Mouse (Mus musculus) CD4-positive, CD25-positive, alpha-beta regulatory T cell, adult 2 months (primary cell): ENCODE data around the gene Gck.
"Not testable (repeated sequence)": the region's sequence is repeated elsewhere in the genome, so short reads cannot be mapped to it uniquely, and the experiment has no call there.

Experiments
- DNase-seq: peaks from one replicate; pipeline ENCODE4 v3.0.0-alpha.2; 2012; ENCODE audit warnings: low read depth, low spot score

The Gck gene

DNA sequence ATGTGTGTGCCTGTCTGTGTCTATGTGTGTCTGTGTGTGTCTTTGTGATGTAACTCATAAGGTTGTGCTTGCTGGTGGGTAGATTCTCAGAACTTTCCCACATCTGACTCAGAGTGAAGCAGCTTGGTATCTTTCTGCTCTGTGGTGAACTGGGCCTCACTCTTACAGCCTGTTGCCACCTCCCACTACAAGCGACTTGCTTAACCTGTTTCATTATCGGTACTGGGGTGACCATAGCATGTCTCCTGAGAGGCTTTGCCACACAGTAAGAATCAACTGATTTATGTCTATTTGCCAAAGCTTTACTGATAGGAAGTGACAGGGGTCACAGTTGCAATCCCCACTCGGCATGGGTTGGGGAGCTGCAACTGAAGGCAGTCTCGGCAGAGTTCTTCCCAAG is 41.2 kb downstream of the Gck start:
- DNase-seq: no peak

DNA sequence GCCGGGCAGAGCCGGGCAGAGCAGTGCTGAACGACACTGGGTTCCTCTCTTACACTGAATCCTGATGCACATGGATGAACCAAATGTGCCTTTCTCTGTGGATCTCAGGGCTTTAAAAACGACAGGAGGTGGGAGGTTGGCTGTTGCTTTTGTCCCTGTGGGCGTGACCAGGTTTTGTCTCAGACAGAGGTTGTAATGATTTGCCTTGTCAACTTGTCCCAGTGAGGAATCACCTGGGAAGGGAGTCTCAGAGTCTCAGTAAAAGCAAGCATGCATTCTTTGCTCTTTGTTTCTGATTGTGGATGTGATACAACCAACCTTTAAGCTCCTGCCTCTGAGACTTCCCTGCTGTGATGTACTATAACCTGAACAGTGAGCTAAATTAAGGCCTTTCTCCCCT is 42.8 kb downstream of the Gck start:
- DNase-seq: no peak

DNA sequence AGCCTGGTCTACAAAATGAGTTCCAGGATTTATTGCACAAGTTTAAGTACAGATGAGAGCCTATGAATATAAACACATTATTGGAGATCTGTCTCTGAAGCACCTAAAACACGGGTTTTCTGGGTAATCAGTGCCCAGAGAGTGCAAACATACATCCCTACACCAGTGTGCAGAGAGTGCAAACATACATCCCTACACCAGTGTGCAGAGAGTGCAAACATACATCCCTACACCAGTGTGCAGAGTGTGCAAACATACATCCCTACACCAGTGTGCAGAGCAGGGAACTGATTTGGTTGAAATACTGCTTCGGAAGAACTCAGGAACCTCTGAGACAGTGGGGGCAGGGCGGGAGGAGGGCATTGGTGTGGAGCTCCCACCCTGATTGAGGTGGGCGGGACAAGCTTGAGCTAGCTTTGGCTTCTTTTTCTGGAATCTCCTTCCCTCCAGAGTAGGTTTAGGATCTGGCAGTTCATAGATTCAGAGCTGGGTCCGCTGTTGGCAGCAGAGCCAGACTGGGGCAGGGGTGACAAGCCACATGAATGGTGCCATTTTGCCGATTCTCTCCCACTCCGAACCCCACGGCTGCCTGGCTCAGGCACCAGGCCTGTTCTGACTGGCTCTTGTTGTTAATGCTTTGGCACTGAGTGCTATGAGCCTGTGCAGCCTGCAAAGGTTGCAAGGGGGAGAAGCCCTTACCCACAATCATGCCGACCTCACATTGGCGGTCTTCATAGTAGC is 43.9 kb downstream of the Gck start:
- DNase-seq: no peak

DNA sequence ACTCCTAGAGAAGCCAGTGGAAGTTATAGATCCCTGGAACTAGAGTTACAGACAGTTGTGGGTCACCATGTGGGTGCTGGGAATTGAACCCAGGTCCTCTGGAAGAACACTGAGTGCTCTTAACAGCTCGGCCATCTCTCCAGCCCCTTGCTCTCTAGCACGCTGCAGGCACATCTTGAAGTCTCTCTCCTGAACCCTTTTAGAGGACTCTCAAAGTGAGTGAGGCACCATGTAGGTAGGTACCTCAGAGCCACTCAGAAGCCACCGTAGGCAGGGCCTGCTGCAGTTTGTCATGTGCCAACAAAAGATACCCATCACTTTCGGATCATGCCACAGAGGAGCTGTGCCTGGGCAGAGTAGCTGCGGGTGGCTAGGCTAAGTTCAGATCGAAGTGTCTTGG is 45.0 kb downstream of the Gck start:
- no peak for DNase-seq

DNA sequence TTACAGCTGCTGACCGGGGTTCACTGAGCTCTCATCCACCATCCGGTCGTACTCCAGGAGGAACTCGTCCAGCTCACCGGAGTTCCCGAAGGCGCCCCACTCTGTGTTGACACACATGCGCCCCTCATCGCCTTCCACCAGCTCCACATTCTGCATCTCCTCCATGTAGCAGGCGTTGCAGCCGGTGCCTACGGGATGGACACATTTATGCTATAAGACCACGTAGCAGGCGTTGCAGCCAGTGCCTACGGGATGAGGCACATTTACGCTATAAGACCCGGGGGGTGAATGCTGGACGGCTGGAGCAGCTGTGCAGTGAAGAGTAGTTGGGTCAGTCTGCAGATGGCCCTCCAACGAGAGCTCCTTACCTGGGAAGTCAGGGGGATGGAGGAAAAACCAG is 45.5 kb downstream of the Gck start:
- no peak for DNase-seq

DNA sequence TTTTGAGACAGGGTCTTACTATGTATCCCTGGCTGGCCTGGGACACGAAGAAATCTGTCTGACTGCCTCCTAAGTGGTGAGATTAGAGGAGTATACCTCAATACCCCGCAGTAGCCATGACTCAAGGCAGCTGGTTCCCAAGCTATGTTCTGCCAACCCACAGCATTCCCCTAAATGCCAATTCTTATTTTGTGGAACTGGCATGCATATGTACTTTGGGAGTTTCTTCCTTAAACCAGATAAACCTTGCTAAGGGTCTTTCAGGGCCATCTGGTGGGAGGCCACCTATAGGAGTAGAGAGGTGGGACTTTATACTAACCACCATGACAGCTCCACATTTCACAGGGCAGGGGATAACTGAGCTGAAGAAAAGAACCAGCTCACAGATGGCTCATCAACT is 46.0 kb downstream of the Gck start:
- no peak for DNase-seq

DNA sequence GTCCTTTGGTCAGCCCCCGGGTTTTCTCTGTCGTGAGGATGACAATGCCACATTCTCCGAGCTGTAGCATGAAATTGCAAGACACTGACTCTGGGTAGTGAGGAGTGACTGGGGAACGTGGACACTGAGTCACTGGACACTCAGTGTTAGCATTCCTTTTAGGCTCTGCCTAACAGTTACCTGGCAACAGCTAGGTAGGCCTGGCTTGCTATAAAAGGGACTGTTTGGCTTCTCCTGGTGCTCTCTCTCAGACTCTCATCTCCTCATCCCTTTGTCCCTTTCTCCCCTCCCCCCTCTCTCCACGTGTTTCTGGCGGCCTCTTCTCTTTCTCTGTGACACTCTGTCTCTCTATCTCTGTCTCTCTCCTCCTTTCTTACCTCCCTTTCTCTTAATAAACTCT is 47.5 kb downstream of the Gck start:
- DNase-seq: no peak

DNA sequence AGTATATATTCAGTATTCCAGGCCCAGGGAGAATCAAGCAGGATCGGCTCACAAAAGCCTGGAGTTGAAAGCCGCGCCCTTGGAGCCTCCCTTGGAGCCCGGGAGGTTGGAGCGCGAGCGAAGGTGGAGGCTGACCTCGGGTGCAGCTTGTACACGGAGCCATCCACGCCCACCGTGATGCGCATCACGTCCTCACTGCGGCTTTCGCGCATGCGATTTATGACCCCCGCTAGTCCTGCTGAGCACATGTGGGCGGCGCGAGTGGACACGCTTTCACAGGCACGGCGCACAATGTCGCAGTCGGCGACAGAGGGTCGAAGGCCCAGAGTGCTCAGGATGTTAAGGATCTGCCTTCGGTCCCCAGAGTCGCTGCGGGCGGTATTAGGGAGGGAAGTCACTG is 47.9 kb downstream of the Gck start:
- peak; percentile 12 for DNase-seq

DNA sequence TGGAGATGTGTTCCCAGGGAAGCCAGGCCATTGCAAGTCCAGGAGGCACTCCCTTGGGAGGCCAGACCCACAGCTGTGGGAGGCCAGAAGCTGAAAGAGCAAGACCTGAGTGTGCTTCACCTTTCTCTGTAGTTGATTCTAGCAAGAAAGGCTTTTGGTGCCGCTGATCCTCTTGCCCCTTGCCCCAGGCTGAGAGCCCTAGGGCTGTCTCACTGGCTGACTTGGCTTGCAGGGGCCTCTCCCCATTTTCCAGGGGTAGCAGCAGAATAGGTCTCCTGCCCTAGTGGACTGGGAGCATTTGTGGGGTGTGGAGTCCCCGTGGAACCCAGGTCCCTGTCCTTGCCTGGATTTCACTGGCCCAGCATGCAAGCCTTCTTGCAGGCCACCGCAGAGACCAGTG is 48.6 kb downstream of the Gck start:
- DNase-seq: no peak

DNA sequence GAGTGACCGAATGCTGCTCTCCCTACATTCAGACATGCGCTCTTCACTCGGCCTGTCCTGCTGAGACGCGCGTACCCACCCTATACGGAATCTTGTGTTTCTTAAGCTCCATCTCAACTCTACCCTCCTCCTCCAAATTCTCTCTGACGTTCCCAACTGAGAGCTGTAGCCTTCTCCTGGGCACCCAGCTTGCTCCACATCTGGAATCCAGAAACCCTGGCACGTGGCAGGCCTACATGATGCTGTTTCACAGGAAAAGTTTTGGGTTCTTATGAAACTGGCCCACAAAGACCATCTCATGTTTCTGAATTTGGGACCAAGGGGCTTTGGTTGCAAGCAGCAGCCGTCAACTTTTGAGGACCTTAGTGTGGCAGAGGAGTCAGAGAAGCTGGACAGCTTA is 50.6 kb downstream of the Gck start:
- no peak for DNase-seq

DNA sequence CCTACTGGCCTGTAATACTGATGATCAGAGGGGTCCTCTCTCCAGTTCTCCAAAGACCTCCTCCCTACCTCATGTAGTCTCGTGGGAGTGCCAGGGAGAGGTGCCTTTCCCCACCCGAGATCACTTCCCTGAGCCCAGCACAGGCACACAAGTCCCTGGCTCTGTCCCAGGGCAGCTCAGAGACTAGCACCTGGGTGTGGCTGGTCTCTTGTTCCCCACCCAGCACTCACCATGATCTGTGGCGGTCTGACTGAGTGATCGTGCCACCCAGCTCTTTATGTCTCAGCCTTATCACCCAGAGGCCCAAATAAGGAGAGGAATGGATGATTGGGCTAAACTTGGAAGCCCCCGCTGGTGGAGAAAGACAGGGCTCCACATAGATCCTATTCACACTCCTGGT is 51.4 kb downstream of the Gck start, which contains the start of gene Myl7:
Gene Myl7, minus strand, starts transcription at position 252 of the 400 bp plus-strand sequence.
- DNase-seq: no peak

DNA sequence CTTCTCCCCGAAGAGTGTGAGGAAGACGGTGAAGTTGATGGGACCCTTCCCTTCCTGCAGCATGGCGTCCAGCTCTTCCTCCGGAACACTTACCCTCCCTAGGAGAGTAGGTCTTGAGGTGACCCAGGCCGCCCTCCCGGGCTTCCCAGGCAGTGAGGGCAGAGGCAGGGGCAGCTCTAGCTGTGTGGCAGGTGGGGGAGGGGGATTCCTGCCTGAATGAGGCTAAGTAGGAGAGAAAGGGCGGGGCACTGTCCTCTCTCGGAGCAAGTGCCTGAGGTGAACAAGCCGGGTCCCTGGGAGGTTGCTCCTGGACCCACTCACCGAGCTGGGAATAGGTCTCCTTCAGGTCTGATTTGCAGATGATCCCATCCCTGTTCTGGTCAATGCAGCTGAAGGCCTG is 52.0 kb downstream of the Gck start:
- DNase-seq: no peak

DNA sequence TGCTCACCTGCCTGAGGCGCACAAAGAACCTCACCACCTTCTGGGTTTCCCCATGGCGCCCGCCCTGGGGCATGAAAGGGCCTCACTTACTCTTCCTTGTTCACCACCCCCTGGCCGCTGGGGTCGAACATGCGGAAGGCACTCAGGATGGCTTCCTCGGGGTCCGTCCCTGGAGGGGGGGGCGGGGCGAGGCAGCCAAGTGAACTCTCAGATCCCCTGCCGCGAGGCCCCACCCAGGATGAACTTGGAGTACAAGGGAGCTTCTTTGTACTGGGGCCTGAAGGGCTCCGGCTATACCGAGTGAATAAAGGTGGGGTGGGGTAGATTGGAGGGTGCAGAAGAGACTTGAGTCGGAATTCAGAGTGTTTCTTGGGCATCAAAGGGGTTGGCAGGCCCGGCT is 52.7 kb downstream of the Gck start:
- peak; percentile 14 for DNase-seq

DNA sequence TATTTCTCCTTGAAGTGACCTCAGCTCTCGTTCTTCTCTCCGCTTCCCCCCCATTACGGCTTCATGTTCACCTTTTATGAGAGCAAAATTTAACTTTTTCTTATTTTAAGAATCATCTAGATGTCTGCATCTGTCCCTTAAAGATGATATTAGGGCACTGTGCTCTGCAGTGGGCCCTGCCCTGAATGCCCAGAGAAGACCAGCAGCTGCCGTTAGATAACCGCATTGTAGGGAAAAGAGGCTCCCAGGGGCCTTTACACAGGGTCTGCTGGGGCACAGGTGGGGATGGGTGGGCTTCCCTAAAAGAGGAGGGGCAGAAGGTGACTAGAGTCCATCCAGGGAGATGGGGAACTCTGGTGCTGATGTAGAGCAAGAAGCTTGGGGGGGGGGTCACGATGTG is 56.1 kb downstream of the Gck start:
- DNase-seq: no peak

DNA sequence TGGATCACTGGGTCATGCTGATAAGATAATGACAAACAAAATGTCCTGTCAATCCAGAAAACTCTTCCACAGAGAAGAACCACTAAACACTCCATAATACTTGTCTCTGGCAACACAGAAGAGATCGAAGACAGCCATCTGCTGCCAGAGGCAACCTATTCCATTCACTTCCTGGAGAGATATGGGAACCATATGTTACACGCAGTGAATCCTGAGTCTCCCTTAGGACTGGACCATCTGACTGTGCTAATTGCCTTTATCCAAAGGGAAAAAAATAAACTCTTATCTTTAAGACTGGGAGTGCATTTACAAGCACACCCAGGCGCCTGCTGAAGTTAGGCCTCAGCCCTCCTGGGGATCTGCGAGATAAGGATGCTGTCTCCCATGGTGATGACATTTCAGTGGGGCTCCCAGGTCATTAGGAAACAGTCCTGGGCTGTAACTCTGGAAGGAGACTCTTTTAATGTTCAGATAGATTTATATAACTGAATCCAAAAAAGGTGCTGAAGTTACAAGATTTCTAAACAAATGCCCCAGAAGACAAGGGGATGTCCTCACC is 57.0 kb downstream of the Gck start:
- no peak for DNase-seq

DNA sequence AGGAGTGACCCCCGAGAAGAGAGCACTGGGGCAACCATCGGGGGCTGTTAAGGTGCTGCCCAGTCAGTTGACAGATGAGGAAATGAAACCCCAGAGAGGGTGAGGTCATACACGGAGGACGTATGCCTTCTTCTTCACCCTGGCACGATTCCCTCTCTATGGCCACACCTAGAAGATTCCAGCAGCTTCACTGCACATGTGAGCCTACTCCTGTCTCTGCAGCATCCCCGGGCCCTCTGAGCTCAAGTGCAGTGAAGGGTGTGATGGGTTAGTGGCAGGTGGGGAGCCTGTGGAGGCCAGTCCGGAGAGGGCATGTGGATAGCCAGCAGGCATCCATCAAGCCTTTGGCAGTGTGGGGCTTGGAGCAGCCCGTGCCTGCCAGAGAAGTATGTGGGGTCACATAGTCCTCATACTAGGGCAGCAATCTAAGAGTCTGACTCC is 57.7 kb downstream of the Gck start:
- DNase-seq: no peak

DNA sequence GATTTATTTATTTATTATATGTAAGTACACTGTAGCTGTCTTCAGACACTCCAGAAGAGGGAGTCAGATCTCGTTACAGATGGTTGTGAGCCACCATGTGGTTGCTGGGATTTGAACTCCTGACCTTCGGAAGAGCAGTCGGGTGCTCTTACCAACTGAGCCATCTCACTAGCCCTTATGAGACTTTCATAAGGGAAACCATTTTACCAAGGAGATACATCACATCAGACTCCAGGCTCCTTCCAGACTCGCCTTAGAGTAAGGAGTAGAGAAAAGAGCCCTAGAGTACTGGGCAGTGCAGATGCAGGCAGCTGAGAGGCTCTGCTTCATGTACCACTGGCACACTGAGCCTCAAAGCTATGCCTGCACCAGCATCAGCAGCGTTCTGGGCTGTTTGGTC is 61.3 kb downstream of the Gck start:
- not testable (repeated sequence) for DNase-seq

DNA sequence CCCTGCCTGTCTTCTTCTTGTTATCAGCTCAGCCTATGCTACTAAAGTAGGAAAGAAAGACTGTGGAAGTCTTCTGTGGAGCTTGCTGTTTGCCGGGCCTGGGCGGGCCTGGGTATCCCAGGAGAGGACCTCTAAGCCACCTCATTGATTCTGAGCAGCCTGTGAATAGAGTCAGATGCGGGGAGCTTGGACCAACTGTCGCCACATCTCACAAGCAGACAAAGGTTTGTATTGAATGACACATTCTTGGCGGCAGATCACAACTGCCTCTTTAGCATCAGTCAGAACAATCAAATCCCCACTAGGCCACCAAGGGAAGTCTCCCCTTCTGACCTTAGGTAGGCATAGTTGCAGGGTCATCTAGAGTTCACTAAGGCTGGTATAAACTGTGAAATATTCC is 62.6 kb downstream of the Gck start:
- DNase-seq: no peak

DNA sequence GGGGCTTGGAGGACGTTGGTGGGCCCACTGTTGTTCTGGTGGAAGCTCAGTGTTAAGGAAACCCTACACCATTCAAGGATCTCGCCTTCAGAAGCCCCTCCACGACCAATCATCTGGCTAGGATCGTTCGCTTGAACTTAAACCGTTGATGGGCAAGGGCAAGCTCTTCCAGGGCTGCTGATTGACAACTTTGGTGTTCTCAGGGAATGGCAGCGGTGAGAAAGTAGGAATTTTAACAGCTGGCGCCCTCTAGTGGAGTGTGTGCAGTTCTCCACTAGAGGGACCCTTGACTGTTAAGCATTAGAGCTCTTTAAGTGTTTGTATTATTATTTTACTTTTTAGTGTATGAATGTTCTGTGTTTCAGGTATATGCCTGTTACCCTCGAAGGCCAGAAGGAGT is 63.7 kb downstream of the Gck start:
- DNase-seq: peak; percentile 79

DNA sequence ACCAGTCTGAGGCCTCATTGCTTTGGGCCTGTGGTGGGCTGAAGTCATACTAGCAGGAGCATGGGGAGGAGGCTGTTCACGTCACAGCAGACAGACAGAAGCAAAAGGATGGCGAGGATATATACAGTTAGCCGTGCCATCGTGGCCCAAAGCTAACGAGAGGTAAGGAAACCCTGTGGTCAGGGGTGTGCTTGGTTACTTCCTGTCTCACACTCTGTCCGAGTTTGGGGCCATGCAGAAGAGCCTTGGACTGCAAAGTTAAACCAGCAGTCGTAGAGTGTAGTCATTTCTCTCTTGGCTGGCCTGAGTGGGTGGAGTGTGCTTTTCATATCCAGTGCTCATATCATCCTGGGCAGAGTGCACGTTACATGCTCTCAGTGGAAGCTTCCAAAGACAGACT is 67.4 kb downstream of the Gck start:
- peak; percentile 15 for DNase-seq

DNA sequence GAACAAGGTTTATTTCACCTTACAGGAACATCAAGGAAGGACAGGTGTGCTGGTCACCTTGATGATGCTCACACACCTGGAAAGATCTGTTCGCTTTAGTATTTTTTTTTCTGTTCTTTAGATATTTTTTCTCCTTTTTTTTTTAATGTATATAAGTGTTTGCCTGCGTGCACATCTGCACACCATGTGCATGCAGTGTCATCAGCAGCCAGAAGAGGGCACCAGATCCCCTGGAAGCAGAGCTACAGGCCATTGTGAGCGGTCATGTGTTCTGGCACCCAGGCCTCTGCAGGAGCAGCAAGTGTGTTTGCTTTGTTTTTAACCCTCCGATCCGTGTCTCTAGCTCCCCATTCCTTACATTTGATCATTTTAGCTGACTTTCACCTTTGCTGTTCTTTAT is 70.0 kb downstream of the Gck start:
- DNase-seq: peak; percentile 66

DNA sequence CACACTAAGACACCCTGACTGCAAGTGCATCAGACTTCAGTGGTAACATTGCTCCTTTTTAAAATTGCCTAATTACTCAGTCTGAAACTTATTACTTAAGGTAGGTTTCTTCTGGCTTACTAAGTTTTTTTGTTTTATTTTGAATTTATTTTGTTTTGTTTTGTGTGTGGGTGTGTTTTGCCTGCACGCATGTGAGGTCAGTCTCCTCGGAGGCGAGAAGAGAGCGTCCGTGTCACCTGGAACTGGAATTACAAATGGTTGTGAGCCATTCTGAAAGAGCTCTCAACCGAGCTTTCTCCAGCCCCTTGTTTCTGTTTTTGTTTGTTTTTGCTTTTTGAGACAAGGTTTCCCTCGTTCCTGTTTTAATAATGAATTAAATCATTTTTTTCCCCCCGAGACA is 71.2 kb downstream of the Gck start:
- no peak for DNase-seq

DNA sequence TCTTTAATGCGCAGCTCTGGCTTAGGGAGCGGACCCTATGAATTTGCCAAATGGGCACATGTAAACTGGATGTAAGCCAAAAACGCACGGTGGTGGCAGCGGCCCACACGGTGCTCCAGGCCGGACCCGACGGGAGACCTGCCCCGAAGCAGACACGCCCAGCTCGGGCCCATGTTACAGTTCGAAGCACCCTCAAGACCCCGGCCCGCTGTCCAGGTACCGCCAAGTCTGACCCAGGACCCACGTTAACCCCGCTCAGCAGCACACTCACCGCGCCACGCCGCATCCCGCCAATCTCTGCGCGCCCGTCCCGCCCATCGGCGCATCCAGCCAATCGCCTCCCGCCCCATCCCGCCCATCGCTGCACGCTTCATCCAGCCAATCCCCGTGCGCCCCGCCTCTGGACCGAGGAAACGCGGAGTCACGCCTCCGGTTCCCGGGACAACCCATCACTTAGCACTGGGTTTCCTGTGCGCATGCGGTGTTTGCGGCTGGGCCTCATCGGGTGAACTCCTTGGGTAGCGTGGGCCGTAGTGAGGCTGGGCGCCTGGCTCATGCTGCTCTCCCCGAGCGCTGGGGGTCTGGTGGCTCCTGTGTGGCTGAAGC is 71.9 kb downstream of the Gck start, which contains the start of gene Pold2:
Gene Pold2, minus strand, starts transcription at position 372 of the 606 bp plus-strand sequence.
- DNase-seq: peak; percentile 99
